Mouse (Mus musculus): Measurements from ENCODE around the gene Gcnt2.

DNA sequence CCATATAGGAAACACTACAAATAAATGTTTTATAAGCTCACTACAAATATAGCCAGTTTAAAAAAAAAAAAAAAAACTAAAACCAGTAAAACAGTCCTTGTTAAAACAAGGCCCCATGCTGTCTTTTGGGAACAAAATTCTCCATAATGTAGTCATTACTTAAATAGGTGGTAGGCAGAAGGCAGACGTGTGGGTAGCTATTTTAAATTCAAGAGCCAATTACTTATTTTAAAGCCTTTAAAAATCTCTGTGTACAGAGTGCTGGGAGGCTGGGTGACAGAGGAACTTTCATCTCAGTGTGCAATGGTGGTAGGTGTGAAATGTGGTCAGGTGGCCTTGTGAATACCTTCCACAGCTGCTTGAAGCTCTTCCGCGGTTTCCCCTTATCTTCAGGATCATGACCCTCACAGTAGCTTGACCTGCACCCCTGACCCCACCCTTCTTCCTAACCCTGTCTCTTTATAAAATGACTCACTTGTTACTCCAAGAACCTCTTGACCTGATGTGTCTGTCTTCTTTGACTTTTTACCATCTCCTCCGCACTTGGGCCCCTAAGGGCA, 64.3 kb downstream of the Gcnt2 start:
- TF ChIP-seq CTCF (IDR thresholded peaks at IDR 0.05; ENCODE audit: low read depth) (no peak), EP300 (IDR thresholded peaks at IDR 0.05; ENCODE audit: low read depth) (no peak)
